Mouse (Mus musculus): ENCODE data around the gene Agpat4.

- TF ChIP-seq POLR2A (IDR thresholded peaks at IDR 0.05; ENCODE audit: insufficient read depth, low read depth, low read length) (no peak), CTCF (IDR thresholded peaks at IDR 0.05; ENCODE audit: insufficient read depth, low read depth, low read length) (no peak)
Observed at GRCm38 (mm10) chr17:12076816-12077215, 41.7 kb upstream of the Agpat4 start.

Measured in olfactory bulb, adult 2 months (tissue).